Mouse (Mus musculus) retina, postnatal 7 days (tissue): Measurements from ENCODE around the gene Gm5105.

Experiments used
- DNase-seq: peaks from one replicate; pipeline ENCODE4 v3.0.0-alpha.2; 2012; ENCODE audit warnings: low read depth, low spot score

The Gm5105 gene

GRCm38 (mm10) chr3:138067288-138067687 lies at the start of gene Gm5105:
Gene Gm5105, minus strand, starts transcription at chr3:138067388.
- no peak for DNase-seq

DNA sequence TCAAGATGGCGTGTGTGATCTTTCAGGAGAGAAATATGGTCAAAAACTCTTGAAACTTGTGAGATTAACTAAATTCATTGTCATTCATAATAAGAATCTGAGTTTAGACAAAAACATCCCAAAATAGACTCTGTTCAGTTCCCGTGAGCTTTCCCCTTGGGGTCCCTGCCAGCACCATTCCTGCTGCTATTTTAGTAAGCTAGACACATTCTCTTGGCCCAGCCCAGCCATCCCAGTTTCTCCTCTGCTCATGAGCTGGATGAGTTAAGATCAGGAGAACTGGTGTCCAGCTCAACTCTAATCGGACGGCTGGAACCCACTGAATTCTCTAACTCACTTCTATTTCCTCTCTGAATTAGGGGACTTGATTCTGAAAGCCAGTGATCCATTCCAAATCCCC lies 49.7 kb upstream of the Gm5105 start:
- no peak for DNase-seq

DNA sequence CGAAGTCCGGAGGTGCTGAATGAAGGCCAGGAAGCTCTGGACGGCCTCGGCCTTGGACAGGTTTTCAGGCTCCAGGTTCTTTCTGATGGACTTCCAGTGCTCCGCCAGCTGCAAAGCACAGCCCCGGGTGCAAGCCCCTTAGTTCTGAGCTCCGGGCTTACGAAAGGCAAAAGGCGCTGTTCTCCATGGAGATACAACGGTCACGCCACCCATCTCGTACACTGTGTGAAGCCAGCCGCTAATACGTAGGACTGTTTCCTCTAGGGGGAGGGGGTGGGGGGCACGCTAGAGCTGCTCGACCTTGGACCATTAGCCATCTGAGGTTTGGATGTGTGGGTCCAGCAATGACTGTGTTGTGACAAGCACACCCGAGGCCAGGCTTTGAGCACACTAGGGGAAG lies 46.9 kb upstream of the Gm5105 start:
- no peak for DNase-seq

DNA sequence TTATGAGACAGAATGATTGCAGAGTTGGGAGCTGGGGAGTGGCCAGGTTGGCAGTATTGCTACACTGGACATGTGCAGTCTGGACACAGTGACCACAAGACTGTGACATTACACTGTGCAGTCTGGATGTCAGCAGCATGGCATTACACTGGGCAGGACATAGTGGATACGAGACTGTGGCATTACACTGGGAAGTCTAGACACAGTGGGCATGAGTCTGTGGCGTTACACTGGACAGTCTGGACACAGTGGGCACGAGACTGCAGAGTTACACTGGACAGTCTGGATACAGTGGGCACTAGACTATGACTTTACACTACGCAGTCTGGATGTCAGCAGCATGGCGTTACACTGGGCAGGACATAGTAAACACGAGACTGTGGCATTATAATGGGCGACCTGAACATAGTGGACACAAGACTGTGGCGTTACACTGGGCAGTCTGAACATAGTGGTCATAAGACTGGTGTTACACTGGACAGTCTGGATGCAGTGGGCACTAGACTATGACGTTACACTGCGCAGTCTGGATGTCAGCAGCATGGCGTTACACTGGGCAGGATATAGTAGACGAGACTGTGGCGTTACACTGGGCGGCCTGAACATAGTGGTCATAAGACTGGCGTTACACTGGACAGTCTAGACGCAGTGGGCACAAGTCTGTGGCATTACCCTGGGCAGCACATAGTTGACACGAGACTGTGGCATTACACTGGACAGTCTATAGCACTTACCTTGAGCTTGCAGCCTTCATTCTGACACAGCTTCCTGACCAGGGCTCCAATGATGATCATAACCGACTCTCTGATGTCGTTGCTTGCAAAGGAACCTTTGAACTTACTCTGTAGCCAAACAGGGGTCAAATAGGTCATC lies 44.0 kb upstream of the Gm5105 start:
- no peak for DNase-seq

- DNase-seq = no peak
Observed at GRCm38 (mm10) chr3:138106887-138107286, 39.7 kb upstream of the Gm5105 start.

DNA sequence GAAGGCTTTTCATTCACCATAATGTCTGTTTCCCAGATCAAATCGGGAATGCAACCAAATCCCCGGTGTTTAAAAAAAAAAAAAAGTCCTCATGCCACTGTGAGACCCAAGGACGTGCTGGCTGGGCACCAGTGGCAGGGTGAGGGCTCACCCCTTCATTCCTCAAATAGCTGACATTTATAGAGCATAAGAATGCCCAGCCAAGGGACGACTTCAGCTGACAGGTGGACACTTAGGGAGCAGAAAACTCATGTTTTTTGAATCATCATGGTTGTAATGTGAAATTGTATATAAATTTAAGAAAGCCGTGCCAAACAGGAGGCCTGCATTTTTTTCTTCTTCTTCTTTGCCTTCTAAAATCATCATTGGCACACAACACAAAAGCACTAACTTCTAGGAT lies 37.9 kb upstream of the Gm5105 start:
- no peak for DNase-seq

- DNase-seq = no peak
Observed at GRCm38 (mm10) chr3:138103690-138104089, 36.5 kb upstream of the Gm5105 start.

DNA sequence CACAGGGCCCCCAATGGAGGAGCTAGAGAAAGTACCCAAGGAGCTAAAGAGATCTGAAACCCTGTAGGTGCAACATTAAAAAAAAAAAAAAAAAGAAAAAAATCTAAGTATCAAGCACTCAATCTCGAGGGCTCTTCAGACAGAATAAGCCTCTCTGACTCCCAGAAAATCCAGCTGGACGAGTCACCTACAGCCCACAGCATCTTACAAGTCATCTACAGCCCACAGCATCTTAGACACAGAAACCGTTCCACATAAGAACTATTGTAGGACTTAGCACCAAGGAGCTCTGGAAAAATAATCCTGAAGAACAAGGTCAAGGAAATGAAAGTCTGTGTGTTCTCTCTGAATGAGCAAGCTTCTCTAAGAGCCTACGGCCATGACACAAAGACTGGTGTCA lies 34.7 kb upstream of the Gm5105 start:
- DNase-seq = no peak

DNA sequence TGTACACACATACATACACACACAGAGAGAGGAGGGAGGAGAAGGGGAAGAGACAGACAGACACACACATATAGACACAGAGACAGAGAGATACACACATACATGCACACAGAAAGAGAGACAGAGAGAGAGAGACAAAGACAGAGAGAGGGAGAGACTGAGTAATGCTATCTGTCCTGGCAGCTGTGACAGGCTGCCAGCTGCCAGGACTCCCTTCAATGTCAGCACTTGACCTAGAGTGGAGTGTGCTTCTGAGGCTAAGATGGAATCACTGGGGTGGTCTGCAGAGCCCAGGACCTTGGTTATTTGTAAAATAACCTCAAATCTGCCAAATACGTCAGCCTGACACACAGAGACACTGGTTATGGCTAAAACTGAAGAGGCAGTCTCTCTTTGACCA lies 30.5 kb upstream of the Gm5105 start:
- no peak for DNase-seq

DNA sequence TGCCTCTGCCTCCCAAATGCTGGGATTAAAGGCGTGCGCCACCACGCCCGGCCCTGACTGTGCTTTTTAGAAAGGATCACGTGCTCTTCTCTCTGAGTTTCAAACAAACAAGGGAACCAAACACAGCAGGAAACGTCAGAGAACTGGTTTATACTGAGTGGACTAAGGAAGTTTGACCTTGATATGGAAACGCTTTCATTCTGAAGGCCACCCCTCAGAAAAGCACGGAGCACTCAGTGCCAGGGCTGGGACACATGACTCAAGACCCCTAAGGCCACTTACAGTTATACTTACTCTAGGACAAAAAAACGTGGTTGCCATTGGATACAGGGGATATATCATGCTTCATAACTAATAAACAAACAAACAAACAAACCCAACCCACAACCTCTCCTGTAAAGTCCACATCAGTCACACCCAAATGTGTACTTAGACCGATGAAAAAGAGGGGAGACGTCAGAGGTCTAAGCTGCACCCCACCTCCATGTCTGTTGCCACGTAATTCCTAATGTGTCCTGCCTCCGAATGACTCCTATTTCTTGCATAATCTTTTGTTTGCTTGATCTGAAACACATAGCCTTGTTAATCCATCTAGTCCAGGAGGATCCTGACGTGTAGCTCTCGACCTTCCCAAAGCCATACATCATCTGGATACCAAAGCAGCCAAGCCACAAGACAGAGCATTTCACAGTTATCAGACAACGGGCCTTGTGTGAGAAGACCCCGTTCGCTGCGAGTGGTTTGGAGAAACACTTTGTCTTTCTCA lies 29.3 kb upstream of the Gm5105 start:
- DNase-seq = no peak

DNA sequence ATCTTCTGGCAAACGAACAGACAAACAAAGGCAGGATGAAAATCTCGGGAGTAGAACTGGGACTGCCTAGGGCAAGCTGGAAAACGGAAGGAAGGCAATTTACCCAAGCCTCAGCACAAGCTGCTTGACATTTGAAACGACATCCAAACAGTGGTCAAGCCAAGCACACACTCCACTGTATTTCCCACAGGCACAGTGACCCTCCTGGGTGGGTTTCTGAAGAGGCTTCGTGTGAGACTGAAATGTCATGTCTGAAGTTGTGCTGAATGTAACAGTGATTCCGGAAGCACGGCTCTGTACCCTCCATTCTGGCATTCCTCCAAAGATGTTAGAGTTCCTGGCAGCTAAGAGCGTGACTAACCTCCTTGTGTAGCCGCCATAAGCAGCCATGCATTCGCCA lies 28.5 kb upstream of the Gm5105 start:
- DNase-seq = no peak

DNA sequence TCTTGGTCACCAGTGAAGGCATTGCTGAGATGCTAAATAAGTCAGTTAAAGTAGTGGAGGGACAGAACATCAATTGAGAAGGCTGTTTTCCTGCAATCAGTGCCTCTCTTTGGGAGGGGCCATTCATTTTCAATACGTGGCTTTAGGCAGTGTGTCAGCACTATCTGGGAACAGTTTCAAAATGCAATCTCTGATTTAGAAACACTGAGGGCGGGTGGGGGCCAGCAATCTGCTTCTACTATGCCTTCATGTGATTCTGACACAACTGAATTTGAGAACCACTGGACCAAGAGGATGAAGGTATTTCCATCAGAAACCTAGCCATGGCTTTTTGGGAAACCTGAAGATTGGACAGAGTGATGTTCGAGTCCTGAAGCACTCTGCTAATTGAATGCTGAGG lies 28.1 kb upstream of the Gm5105 start:
- no peak for DNase-seq

GRCm38 (mm10) chr3:138083896-138084295 lies 16.7 kb upstream of the Gm5105 start:
- DNase-seq = no peak

DNA sequence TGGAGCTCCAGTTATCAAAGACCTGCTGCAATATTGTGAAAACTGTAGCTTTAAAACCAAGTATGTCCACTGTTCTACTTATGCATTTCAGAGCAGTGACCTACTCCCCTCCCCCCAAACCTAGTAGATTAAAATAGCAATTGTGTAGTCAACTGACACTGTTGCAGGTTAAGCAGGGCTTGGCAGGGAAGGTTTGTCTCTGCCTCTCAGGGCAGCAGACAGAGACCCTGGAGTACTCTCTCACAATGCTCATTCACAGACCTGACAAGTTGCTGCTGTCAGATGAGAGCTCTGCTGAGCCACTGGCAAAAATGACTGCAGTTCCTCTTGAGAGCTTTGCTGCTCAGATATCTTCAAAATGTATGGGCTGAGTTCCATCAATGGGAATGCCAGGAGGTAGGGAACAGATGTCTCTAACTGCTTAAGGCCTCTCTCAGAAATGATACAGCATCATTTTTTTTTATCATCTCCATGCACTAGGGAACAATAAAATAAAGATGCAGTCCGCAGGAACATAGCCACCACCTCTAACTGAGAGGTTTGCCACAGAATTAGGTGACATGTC lies 16.0 kb upstream of the Gm5105 start:
- no peak for DNase-seq

DNA sequence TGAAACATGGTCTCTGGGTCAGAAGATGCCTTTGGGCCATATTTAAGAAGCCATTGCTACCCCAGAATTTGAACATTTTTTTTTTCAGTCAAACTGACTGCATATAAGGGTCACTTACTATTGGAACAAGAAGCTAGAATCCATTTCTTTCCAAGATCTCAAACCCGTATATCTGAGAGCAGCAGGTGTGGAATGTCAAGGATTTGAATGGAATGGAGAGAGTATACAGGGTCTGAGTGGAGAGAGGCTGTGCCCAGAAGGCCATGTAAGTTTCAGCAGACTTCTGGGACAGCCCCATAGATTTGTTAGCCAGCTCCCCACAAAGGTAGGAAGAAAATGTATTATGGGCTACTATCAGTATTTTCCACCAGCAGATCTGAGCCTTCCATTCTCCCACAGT lies 11.5 kb upstream of the Gm5105 start:
- DNase-seq = no peak

DNA sequence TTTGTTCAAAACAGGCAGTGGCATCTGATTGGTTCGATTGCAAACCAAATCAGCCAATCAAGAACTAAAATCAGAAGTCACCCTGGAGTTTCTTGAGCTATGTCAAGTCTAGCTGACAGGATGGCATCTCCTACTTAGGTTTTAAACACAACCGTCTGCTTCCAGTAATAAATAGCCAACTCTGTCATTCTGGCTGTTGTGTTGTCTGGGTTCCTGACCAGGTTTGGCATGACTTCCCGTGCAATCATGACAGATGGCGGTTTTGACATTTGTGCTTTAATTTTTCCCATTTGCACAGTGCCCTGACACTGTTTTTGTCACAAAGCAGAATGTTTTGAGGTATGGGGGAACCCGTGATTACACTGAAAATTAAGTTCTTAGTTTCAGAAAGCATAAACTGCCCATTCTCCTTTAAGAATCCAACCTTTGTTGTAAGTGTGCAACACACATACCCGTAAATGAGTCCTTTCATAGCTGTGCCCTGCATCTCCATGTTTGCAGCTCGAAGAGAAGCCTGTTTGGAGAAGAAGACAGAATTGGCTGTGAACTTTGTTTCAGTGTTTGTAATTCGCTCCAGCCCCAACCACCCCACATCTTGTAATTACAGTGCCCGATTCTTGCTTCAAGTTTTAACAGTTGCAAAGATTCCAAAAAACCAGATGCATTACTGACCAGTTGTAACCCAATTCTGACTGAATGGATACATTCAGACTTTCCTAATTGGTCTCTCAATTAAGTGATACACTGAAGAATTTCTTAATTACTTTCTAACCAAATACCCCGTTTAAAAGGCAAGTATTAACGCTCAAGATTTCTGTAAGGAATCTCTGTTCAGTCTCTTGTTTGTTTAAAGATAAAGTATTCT lies 10.5 kb upstream of the Gm5105 start:
- DNase-seq = no peak

DNA sequence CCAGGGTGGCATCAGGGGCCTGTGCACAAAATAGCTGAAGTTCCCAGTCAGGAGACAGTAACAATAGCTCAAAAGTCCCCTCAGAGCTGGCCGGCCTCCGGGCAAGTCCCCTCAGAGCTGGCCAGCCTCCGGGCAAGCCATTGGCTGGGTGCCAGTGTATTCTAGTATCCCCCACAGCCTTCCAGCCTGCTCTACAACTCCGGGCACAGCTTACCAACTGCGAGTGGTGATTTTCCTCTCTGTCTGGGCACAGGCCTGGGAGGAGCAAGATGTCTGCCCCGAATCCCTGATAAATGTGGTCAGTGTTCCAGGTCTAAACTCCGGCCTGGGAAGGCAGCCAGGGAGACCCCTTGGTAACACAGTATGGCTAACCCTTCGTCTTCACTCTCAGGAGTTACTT lies 8.0 kb upstream of the Gm5105 start:
- no peak for DNase-seq

DNA sequence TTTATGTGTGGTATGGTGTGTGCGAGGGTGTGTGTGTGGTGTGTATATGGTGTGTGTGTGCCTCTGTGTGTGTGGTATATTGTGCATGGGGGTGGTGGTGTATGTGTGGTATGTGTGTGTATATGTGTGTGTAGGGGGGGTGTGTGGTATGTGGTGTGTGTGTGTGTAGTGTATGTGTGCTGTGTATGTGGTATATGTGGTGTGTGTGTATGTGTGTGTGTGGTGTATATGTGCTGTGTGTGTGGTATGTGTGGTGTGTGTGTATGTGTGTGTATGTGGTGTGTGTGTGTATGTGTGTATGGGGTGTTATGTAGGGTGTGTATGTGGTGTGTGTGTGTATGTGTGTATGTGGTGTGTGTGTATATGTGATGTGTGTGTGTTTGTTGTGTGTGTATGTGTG lies 7.0 kb upstream of the Gm5105 start:
- no peak for DNase-seq

DNA sequence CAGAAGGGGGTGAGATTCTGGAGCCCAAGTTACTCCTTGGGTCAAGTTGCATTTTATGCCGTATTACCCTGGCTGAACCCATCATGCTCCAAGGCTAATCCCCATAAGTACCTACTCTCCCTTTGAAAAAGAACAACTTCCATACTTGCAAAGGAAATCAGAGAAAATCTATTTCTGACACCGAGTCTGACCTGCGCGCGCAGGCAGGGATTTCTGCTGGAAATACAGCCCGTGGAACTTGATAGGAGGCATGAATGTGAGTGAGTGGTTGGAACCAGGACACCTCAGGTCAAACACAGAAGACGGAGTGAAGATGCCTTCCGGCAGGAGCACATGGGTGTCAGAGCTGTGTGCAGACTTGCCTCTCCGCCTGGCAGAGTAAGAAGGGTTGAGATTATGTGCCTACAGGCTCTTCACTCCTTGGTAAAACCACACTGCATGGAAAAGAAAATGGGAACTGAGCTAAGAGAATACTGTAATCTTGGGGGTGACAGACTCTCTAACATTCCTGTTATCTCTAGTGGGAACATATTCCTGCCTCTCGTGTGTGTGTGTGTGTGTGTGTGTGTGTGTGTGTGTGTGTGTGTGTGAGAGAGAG lies 4.4 kb upstream of the Gm5105 start:
- no peak for DNase-seq

GRCm38 (mm10) chr3:138071004-138071403 lies 3.8 kb upstream of the Gm5105 start:
- no peak for DNase-seq

DNA sequence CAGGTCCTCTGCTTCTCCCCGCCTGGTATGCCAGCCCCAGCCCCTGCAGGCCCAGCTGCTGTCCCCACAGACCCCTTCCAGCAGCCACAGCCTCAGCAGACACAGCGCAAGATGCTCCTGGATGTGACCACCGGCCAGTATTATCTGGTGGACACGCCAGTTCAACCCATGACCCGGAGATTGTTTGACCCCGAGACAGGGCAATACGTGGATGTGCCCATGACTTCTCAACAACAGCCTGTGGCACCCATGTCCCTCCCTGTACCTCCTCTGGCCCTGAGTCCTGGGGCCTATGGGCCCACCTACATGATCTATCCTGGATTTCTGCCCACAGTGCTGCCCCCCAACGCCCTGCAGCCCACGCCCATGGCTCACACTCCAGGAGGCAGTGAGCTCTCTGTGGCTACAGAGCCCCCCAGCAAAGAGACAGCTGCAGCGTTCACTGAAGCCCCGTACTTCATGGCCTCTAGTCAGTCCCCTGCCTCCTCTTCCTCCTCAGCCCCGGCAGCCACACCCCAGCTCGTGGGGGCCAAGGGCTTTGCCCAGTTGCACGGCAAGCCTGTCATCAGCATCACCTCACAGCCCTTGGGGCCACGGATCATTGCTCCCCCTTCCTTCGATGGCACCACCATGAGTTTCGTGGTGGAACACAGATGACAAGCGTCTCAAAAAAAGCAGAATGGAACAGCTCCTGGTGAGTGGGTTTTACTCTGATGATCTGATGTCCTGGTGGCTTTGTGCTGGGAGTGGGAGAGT lies 2.7 kb upstream of the Gm5105 start:
- no peak for DNase-seq
